Mouse (Mus musculus) MEL (cell line): ENCODE results near the gene Brinp1.

Experiments used
- BHLHE40 ChIP-seq: IDR thresholded peaks from 2 replicates; pipeline ENCODE4 v1.6.1; 2012; ENCODE audit warnings: low read depth, mild to moderate bottlenecking, inconsistent platforms, low read length, improper control_type of control experiment, borderline replicate concordance
- CTCF ChIP-seq, 3 experiments: IDR thresholded peaks in 2 of 3; conservative IDR thresholded peaks in 1 of 3; 2 replicates each; pipeline ENCODE4 v1.5.1; 2011 to 2012; ENCODE audit warnings: low read length in 3 of 3, low read depth in 2 of 3, mild to moderate bottlenecking in 2 of 3, improper control_type of control experiment in 1 of 3, inconsistent platforms in 1 of 3, mixed read lengths in 1 of 3, moderate library complexity in 1 of 3; ENCODE audit not compliant: control insufficient read depth in 1 of 3, insufficient read depth in 1 of 3, poor library complexity in 1 of 3, severe bottlenecking in 1 of 3
- EP300 ChIP-seq, 2 experiments: IDR thresholded peaks; 2 replicates each; pipeline ENCODE4 v1.6.1; 2011; ENCODE audit warnings: improper control_type of control experiment in 2 of 2, low read length in 2 of 2, low read depth in 1 of 2, mild to moderate bottlenecking in 1 of 2
- GATA1 ChIP-seq: IDR thresholded peaks from 2 replicates; pipeline ENCODE4 v1.6.1; 2011; ENCODE audit warnings: low read depth, low read length, improper control_type of control experiment
- MXI1 ChIP-seq: IDR thresholded peaks from 2 replicates; pipeline ENCODE4 v1.6.1; 2011; ENCODE audit warnings: mild to moderate bottlenecking, low read depth, low read length, improper control_type of control experiment
- POLR2A ChIP-seq, 2 experiments: IDR thresholded peaks; 2 replicates each; pipeline ENCODE4 v1.6.1; 2011 to 2012; ENCODE audit warnings: low read length in 2 of 2, mild to moderate bottlenecking in 2 of 2, control low read depth in 1 of 2, improper control_type of control experiment in 1 of 2, low read depth in 1 of 2, moderate library complexity in 1 of 2; ENCODE audit not compliant: control insufficient read depth in 1 of 2, insufficient read depth in 1 of 2, poor library complexity in 1 of 2
- POLR2AphosphoS5 ChIP-seq: IDR thresholded peaks from 2 replicates; pipeline ENCODE4 v1.6.1; 2012; ENCODE audit warnings: low read depth, borderline replicate concordance, mild to moderate bottlenecking, inconsistent platforms, low read length, moderate library complexity, mixed read lengths
- RAD21 ChIP-seq: IDR thresholded peaks from 2 replicates; pipeline ENCODE4 v1.6.1; 2011; ENCODE audit warnings: mild to moderate bottlenecking, low read depth, low read length, improper control_type of control experiment
- TAL1 ChIP-seq: IDR thresholded peaks from 2 replicates; pipeline ENCODE4 v1.6.1; 2012; ENCODE audit warnings: mild to moderate bottlenecking, inconsistent platforms, low read length, moderate library complexity, mixed read lengths
- UBTF ChIP-seq: IDR thresholded peaks from 2 replicates; pipeline ENCODE4 v1.6.1; 2012; ENCODE audit warnings: low read depth, mild to moderate bottlenecking, inconsistent platforms, low read length, improper control_type of control experiment, moderate library complexity, borderline replicate concordance; ENCODE audit not compliant: insufficient read depth
- USF2 ChIP-seq, 2 experiments: IDR thresholded peaks; 2 replicates each; pipeline ENCODE4 v1.6.1; 2011 to 2012; ENCODE audit warnings: improper control_type of control experiment in 2 of 2, low read length in 2 of 2, borderline replicate concordance in 1 of 2, inconsistent platforms in 1 of 2, low read depth in 1 of 2, mild to moderate bottlenecking in 1 of 2; ENCODE audit not compliant: insufficient read depth in 1 of 2
- ZC3H11A ChIP-seq: IDR thresholded peaks from 2 replicates; pipeline ENCODE4 v1.6.1; 2012; ENCODE audit warnings: low read depth, mild to moderate bottlenecking, inconsistent platforms, low read length, improper control_type of control experiment
- ZKSCAN1 ChIP-seq: IDR thresholded peaks from 2 replicates; pipeline ENCODE4 v1.6.1; 2012; ENCODE audit warnings: low read depth, mild to moderate bottlenecking, inconsistent platforms, low read length, improper control_type of control experiment, moderate library complexity
- ZNF384 ChIP-seq: IDR thresholded peaks from 2 replicates; pipeline ENCODE4 v1.6.1; 2012; ENCODE audit warnings: low read depth, mild to moderate bottlenecking, inconsistent platforms, low read length, improper control_type of control experiment

DNA sequence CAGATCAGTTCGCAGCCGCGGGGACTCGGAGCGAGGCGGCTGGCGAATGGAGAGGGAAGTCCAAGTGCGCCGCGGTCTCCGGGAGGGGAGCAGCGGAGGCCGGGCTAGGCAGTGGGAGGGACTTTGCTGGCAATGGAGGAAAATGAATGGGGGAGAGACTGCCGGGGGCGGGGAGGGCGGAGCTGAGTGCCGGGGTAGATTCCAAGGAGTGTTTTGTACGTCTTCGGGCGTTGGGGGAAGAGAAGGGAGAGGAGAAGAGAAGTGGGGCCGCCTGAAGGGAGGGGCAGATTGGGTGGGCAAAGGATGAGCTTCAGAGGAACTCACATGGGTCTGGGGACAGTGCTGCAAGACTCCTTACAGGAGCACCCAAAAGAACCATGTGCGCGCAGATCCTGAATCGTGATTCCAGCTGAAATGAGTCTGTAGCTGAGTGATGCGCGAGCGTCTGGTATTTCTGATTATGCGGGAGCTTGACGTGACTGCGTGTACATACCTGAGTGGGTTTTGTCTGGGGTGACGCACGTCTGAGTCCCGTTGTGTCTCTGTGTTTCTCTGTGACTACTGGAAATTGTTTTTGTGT, at the start of gene Brinp1:
- TF ChIP-seq BHLHE40 (no peak), POLR2A (IDR thresholded peaks at IDR 0.05; ENCODE audit: control insufficient read depth in 1 of 2, insufficient read depth in 1 of 2, low read depth in 1 of 2, low read length in 2 of 2, poor library complexity in 1 of 2) (no peak), CTCF (IDR thresholded peaks at IDR 0.05 in 2 of 3, conservative IDR thresholded peaks at IDR 0.05 in 1 of 3; ENCODE audit: control insufficient read depth in 1 of 3, insufficient read depth in 1 of 3, low read depth in 2 of 3, low read length in 3 of 3, poor library complexity in 1 of 3, severe bottlenecking in 1 of 3) (no peak), ZC3H11A (no peak), ZNF384 (no peak), EP300 (IDR thresholded peaks at IDR 0.05; ENCODE audit: low read depth in 1 of 2, low read length in 2 of 2) (no peak), POLR2AphosphoS5 (no peak), USF2 (IDR thresholded peaks at IDR 0.05; ENCODE audit: borderline replicate concordance in 1 of 2, insufficient read depth in 1 of 2, low read depth in 1 of 2, low read length in 2 of 2) (no peak), ZKSCAN1 (no peak), UBTF (no peak), GATA1 (no peak), MXI1 (no peak), RAD21 (no peak), TAL1 (no peak)
